Mouse (Mus musculus) retina, postnatal 1 day (tissue): ENCODE measurements around the gene Fuk.
"Not testable (repeated sequence)": the region's sequence is repeated elsewhere in the genome, so short reads cannot be mapped to it uniquely, and the experiment has no call there.

Experiments used
- DNase-seq: peaks from one replicate; pipeline ENCODE4 v3.0.0-alpha.2; 2012

The Fuk gene

DNA sequence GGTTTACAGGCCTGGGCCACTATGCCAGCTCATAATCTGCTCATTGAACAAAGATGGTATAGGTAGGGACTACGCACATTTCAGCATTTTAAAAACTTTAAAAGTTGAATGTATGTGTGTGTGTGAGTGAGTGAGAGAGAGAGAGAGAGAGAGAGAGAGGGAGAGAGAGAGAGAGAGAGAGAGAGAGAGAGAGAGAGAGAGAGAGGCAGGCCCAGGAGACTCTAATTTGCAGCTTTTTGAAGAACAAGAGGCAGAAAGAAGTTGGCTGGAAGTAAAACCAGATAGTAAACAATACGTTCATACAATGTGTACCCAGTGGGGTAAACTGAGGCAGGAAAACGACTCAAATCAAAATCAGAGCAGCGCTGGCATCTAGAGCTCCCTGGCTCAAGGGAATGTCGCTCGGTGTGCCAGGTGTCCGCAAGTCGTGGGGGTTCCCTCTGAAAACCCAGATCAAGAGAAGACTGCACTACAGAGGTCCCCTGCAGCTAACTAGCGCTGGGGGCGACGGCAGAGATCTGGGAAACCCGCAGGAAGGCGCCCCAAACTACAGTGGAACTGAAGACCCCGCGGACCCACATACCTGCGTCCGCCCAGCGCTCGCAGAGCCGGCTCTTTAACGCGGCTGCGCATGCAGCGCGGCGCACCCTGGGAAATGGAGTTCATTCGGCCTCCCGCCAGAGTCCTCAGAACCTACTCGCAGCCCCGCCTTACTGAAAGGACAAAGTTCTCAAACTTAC is at the start of gene Fuk:
Fuk (minus strand) TSS at position 650 of the 740 bp plus-strand sequence.
- peak; percentile 81 for DNase-seq

DNA sequence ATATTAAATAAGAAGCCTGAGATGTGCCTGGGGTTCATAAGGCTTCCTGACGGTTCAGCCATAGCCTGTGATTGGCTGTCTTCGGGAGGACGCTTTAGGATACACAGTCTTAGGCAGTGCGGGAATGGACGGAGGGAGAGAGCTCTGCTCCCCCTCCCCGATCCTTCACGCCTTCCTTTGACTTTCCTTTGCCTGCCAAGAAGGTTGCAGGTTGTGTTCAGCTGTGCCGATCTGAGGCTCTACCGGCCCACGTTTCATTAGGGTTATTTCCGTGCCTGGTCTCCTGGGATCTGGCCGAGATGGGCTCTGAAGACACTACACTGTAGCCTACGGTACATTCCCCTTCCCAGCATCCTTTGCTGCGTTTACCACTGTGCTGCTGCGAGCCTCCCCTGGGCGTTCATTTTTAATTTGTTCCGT is 47.8 kb upstream of the Fuk start:
- DNase-seq = peak; percentile 13

DNA sequence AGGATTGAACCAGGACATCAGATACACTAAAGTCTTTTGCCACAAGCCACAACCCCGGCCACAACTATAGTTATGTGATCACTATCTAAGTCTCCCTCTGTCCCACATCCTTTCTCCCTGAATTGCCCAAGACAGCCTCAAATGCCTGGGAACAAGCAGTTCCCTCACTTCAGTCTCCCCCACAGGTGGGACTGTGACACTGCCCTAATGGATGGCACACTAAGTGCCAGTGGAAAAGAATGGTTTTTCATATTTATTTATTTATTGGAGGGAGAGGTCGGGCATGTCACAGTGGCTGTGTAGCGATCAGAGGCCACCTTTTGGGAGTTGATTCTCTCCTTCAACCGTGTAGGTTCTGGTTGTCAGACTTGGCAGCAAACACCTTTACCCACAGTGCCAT is 43.4 kb upstream of the Fuk start:
- no peak for DNase-seq

DNA sequence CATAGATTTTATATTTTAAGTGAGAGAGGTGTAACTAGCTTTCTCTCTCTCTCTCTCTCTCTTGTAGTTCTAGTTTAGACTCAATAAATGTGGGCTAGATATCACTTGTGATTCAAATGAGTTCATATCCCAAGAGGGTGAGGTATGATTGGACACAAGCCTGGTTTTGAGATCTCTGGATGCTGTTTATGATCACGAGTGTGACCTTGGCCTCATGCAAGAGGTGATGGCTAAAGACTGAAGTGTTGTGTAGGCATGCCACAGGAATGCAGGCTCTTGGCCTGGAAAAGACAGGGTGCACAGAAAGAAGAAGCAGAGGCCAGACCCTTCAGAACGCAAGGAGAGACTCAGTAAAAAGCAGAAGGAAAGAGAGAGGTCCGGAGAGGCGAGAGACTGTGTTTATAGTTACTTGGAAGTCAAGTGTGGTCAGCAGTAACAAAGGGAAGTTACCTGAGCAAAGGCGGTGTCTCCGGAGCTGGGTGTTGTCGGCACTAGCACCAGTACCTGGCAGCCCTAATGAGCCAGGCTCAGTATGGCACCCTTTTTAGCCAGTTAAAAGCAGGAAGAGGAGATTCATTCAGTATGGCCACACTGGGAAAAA is 42.1 kb upstream of the Fuk start:
- no peak for DNase-seq

DNA sequence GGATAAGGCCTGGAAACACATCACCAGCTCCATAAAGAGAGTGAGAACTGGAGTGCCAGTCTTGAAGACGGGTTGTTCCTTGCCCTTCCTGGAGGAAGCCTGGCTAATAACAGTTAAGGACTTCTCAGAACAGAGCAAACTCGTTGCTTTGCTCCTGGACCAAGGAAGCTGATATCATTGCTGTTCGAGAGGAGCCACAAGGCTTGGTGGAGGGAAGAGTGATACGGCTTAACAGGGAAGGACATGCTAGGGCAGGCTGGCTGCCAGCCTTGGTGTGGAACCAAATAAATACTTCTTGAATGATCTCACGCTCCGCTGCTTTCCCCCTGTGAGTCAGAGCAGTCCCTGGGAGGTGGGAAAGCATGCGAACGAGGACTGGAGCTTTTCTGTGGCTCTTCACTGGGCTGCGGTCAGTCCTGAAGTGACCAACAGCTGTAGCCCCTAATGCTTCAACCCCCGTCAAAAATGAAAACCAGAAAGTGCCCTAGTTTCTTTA is 39.2 kb upstream of the Fuk start:
- peak; percentile 69 for DNase-seq

DNA sequence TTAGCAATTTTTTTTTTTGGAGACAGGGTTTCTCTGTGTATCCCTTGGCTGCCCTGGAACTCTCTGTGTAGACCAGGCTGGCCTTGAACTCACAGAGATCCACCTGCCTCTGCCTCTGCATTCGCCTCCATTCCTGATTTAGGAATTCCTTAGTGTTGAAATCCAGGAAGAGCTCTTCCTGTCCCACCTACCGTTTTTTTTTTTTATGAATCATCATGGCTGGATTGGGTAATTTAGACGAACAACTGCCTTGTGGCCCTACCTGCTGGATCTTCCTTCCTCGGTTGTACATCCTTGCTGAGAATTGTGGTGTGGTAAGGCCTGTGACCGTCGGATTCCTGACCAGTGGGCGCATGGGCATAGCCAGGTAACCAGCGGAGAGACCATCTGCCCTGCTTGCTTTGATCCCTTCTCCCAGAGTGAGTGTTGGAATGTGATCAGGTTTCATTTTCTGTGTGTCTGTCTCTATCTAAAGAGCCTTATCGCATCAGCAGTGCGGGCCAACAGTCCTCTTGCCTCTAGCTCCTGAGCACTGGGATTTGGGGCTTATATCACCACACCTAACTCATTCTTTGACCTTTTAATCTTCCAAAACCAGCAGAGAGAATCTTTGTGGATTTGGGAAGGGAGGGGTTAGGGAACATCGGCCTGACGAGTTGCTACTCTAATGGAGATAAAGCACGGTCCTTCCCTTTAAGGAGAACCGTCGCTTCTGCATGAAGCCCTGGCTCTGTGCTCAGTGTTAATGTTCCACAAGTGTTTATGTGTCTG is 38.6 kb upstream of the Fuk start:
- DNase-seq = no peak

DNA sequence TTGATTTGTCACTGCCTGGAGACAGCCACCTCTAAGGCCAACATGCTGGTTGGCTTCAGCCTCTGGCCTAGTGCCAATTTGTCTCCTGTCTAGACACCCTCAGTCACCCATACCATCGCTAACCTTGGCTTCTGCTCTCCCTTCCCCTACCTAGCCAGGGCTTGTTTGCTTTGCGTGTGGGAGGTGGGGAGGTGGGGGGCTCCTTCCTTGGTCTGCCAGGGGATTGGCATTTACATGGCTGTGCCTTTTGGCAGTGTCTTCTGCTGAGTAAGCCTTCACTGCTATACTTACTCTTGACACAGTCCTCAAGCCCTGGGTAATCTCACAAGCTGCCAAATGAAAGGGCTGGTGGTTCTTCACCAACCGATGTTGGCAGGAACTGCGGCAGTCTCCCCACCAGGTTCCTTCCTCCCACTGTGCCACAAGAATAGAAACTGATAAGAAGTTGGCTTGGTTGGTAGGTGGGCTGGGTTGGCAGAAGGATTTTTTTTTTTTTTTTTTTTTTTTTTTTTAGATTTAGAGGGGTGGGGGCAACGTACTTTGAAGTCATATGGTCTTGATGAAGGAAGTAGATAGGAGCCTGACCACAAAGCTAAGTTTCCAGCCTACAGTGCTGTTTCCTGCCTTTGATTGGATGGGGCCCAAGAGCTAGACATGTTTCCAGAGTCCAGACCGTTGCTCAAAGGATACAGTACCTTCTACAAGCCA is 36.7 kb upstream of the Fuk start:
- no peak for DNase-seq

DNA sequence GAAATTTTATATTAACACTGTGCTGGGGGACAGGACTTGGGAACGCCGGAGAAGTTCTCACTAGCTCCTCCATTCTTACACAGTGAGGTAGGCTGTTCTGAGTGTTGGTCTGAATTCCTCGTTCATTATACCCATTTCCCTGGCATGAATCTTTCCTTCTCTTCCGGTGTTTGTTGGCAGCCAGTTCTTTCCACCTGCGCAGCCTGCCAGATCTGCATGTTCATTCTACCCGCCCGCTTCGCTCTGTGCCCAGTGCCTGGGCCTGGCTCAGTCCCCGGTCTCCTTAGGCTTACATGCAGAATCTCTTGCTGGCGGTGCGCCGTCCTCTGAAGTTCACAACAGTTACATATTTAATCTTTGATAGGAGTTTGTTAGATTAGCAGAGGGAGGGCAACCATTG is 33.9 kb upstream of the Fuk start:
- no peak for DNase-seq

DNA sequence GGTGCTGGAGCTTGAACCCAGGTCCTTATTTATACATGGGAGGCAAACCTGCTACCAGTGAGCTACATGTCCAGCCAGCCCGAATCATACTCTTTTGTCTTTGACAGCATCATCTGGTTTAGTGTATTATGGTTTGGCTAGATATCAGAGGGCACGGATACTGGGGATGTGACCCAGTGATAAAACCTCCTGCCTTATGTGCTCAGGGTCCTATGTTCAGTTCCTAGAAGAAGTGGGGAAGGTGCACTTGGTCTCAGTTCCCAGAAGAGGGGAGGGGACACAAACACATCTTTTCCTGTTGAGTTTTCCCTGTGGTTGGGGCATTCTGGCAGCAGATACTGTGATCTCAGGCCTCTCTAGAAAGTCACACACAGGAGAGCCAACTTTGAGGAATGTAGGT is 31.0 kb upstream of the Fuk start:
- no peak for DNase-seq

DNA sequence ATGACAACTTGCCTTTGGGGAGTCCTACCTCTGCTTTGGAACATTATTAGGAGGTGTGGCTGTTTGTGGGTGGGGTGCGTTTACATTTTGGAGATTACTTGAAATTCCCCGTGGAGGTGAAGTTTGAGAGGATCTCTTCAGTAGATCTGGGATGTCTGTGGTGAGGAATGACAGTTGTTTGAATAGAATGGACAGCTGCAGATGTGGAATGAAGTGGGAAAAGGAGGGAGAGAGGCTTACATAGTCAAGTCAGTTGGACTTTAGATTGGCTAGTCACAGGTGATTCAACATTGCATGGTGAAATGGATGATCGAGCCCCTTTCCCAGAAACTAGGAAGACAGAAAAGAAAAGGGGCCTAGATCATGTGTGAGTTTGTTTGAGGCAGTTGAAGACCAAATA is 30.2 kb upstream of the Fuk start:
- DNase-seq = no peak

DNA sequence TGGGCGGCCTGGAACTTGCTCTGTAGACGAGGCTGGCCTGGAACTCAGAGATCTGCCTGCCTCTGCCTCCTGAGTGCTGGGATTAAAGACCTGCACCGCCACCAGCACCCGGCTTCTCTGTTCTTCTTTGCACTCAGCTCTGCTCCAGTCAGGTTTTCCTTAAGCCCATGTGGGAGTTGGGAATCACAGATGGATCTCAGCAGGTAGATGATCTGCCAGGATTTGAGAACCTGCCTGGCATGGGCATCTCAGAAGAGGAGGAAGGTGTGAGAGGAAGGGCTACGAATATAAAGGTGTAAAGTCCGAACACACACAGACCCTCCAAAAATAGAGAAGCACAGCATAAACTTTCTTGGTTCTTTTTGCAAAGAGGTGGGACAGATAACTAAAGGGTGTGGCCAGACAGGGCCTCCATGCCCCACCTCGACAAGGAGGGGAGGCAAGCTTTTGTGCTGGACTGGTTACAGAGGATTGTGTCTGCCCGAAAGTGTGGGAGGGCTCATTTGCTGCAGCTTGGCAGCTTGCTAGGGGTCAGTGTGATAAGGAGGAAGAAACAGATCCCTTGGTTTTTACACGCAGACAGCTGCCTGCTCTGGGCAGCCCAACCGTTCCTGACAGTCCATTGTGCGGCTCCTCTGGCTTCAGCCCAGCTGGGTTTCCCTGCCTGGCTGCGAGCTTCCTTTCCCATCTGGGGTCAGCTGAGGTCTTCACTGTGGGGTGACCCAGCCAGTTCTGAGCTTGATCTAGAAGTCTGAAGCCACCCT is 29.1 kb upstream of the Fuk start:
- no peak for DNase-seq

DNA sequence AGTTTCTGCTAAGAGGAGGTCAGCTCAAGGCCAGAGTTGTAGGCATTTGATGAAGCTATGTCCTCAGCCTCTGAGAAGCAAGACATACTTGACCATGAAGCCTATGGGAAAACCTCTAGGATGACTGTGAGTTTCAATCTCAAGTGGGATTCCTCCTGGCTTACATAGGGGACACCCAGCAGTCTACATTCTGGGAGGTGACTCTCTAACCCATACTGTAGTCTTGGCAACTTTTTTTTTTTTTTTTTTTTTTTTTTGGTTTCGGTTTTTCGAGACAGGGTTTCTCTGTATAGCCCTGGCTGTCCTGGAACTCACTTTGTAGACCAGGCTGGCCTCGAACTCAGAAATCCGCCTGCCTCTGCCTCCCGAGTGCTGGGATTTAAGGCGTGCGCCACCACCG is 27.4 kb upstream of the Fuk start:
- not testable (repeated sequence) for DNase-seq

DNA sequence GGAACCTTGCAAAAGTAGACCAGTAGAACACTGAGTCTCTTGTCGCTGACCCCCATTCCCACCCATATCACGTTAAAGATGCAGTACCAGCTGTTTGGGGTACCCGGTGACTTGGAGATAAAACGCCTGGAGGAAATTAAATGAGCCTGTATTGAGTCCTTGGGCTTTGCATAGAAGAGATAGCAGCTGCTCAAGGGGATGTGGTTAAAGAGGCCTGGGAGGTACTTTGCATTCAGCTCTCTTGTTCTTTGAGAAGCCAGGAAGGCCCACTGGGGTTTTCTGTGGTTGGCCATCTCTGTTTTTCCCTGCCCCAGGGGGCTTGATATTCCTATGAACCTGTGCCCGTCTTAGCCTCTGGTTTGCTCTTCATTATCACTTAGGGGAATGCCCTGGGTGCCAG is 26.8 kb upstream of the Fuk start:
- no peak for DNase-seq

DNA sequence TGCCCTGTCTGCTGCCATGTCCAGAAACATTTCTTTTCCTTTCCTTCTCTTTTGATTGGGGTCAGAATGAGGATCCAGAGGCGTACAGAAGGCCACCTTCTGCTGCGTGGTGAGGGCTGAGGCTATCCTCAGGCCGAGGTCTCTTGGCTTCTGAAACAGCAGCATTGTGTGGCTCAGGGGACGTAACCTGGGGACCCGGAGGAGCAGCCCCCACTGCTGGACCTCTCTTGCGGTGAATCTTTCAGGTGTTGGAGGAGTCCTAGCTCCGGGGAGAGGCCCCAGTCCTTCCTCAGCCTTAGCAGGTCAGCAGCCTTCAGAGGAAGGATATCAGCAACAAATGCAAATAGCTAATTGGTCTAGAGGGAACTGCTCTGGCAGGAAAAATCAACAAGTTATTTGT is 26.1 kb upstream of the Fuk start:
- no peak for DNase-seq

DNA sequence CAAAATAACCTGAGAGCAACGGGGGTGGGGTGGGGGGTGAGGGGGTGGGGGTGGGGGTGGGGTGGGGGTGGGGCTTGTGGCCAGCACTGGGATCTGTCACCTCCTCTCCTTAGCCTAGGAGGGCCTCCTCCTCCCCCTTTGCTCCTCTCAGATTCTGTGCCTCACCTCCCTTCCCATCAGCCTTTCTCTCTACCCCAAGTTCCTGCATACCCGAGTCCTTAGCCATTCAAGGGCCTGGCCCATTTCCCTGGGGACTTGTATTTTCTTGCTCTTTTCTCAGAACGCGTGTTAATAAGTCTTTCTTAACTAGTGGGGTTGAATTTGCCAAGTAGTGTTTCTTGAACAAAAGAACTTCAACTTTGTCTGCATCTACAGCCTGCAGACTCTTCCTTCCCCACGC is 24.4 kb upstream of the Fuk start:
- no peak for DNase-seq

DNA sequence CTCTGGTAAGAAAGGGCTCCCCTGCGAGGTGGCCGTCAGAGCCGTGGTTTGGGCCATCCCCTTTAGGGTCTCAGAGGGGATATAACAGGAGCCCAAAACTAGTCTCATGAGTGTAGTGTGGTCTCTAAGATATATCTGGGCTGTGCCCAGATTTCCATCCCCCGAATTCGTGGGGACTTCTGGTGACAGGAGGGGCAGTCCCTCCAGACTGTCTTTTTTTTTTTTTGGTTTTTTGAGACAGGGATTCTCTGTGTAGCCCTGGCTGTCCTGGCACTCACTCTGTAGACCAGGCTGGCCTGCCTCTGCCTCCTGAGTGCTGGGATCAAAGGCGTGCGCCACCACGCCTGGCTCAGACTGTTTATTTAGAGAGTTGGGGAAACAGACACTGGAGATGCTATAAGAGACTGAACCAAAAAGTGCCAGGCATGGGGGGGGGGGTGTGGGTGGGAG is 23.4 kb upstream of the Fuk start:
- DNase-seq = no peak

DNA sequence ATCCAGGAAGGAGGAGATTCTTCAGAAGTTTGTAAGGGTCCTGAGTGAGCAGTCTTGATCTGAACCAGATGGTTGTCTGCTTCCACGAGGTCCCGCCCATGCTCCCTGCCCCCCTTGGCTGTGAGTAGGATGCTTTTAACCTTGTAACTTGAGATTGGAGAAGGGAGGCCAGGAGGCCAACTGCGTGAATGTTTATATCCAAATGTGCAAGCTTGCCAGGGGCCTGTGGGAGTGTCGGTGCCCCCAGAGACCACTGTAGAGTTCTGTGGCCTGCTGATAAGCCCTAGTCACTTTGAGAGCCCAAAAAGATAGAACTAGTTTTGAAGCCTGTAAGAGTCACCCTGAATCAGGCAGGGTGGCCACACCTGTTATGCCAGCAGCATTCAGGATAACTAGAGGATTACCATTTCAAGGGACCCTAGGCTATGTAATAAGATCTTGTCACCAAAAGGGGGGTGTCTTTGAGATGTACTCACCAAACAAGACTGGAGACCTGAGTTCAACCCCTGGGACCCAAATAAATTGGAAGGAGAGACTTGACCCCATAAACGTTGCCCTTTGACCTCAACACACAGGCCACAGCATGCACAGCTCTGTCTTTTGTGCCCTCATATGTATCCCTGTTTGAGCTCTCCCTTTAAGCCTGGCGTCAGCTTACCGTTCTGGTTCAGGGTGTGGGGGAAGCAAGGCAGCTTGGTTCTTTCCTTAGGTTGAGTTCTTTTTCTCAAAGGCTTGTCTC is 19.4 kb upstream of the Fuk start:
- DNase-seq = no peak

DNA sequence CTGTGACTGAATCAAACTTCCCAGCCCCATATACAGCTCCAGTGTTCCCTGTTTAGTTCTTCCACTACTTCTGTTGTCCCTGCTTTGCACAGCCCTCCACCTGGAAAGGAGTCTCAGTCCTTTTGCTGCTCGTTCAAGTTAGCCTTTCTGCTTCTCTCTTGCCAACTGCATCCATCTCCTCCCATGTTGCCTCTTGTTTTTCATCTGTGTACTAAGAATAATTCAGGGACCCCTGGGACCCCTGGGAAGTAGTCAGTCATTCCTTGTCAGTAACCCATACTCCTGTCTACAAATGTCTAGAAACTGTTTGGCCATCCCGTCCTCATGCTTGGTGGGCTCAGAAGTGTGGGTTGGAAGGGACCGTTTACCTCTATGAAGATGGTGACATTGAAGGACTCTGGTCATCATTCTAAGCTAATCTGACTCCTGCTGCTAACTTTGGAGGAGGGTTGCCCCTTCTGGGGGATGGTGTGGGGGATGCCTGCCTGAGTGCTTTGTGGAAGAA is 18.5 kb upstream of the Fuk start:
- DNase-seq = no peak

DNA sequence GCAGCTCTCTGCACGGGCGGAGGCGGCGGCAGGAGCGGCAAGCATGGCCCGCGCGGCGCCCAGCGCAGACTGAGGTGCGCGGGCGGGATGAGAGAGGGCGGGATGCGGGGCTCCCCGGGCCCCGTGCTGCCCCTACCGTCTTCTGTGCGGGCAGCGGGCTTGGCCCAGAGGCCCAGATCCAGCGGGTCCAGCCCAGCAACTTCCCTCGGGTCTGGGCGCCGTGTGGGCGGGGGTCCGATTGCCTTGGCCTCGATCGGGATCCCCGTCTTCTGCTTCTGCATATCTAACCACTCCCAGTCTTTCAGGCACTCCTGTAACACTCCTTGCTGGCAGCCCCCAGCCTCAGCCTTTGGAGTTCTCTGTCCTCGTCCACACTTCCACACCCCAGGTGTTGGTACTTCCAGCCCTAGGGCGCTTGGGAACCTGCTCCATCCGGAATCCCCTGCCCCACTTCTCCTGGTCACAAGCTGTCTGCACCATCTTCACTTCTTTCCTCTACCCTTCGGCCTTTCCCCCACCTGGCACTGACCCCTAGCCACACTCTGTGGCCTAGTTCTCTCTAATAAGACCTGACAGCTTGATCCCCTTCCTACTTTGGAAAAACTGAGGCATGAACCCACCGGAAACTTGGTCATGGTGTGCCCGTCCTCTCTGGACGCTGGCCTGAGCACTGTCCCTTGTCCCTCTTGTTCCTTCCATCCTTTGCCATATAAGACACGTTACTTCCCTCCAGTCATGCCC is 17.9 kb upstream of the Fuk start:
- peak; percentile 52 for DNase-seq

DNA sequence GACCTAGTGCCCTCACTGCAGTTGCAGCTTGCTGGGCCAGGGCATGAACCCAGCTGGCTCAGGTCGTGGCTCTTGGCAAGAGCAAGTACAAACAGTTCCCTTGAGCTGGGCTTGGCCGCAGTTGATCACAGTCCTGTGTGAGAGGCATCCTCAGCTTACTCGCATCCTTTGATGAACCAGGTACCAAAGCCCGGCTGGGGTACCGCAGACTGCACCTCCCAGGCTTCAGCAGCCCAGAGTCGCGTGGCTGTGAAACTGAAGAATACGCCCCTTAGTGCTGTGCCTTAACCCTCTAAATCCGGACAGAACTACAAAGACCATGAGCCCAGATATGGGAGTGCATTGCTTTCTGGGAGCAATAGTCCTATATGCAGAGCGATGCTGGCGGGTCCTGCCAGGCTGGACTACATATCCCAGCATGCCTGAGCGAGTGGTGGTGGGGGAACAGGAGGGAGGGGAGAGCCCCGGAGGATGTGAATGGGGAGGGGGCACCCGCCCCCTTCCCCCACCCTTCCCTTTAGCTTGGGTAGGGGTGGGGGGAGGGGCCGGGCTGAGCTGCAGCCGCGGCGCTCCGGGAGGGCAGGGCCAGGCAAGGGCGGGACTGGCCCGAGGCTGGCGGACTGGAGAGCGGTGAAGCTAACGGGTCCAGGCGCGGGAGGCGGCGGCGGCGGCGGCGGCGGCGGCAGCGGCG is 17.2 kb upstream of the Fuk start, which contains the start of gene St3gal2:
St3gal2 (plus strand) TSS at position 582 of the 691 bp plus-strand sequence.
- peak; percentile 98 for DNase-seq
